Mouse (Mus musculus) spleen, postnatal 36 days (tissue): ENCODE measurements around the gene Exoc2.
A peak's percentile ranks its signal among the peaks of the same experiment; 100 is the strongest.

Experiments
- DNase-seq, 2 experiments: peaks; one replicate each; pipeline ENCODE4 v3.0.0; 2022; ENCODE audit warnings: low spot score in 2 of 2, mixed read lengths in 1 of 2

Gene Exoc2

GRCm38 (mm10) chr13:30892315-30892714 is 81.6 kb downstream of the Exoc2 start:
- DNase-seq = no peak

- no peak for DNase-seq
Measured at GRCm38 (mm10) chr13:30891223-30891622, 82.7 kb downstream of the Exoc2 start.

- DNase-seq = peak; percentile 59 to 67
Measured at GRCm38 (mm10) chr13:30888480-30888879, 85.4 kb downstream of the Exoc2 start.

GRCm38 (mm10) chr13:30880310-30880709 is 93.6 kb downstream of the Exoc2 start:
- DNase-seq = no peak

- no peak for DNase-seq
Measured at GRCm38 (mm10) chr13:30879871-30880270, 94.0 kb downstream of the Exoc2 start.

- DNase-seq = no peak
Measured at GRCm38 (mm10) chr13:30875825-30876224, 98.1 kb downstream of the Exoc2 start.

- DNase-seq = no peak
Measured at GRCm38 (mm10) chr13:30873472-30873871, 100.4 kb downstream of the Exoc2 start.

- no peak for DNase-seq
Measured at GRCm38 (mm10) chr13:30865486-30865885, 108.4 kb downstream of the Exoc2 start.

- no peak for DNase-seq
Measured at GRCm38 (mm10) chr13:30864042-30864441, 109.9 kb downstream of the Exoc2 start.

- DNase-seq = no peak
Measured at GRCm38 (mm10) chr13:30858421-30858820, 115.5 kb downstream of the Exoc2 start.

- no peak for DNase-seq
Measured at GRCm38 (mm10) chr13:30850736-30851135, 123.2 kb downstream of the Exoc2 start.

GRCm38 (mm10) chr13:30848001-30848400 is 125.9 kb downstream of the Exoc2 start:
- DNase-seq = no peak

GRCm38 (mm10) chr13:30846506-30846905 is 127.4 kb downstream of the Exoc2 start:
- DNase-seq = no peak

GRCm38 (mm10) chr13:30843049-30843448 is 130.8 kb downstream of the Exoc2 start:
- DNase-seq = peak; percentile 37 to 42

- DNase-seq = no peak
Measured at GRCm38 (mm10) chr13:30841843-30842242, 132.1 kb downstream of the Exoc2 start.

- DNase-seq = no peak
Measured at GRCm38 (mm10) chr13:30841306-30841705, 132.6 kb downstream of the Exoc2 start.

- DNase-seq = no peak
Measured at GRCm38 (mm10) chr13:30840700-30841099, 133.2 kb downstream of the Exoc2 start.

GRCm38 (mm10) chr13:30836342-30836741 is 137.6 kb downstream of the Exoc2 start:
- DNase-seq = no peak

- DNase-seq = no peak
Measured at GRCm38 (mm10) chr13:30834859-30835258, 139.0 kb downstream of the Exoc2 start.

- DNase-seq = peak; percentile 43 to 44
Measured at GRCm38 (mm10) chr13:30834349-30834748, 139.5 kb downstream of the Exoc2 start.

GRCm38 (mm10) chr13:30833476-30834149 is 140.3 kb downstream of the Exoc2 start:
- peak in 1 of 2 experiments; percentile 31 for DNase-seq

GRCm38 (mm10) chr13:30831369-30831768 is 142.5 kb downstream of the Exoc2 start:
- no peak for DNase-seq

- no peak for DNase-seq
Measured at GRCm38 (mm10) chr13:30826511-30826910, 147.4 kb downstream of the Exoc2 start.

- no peak for DNase-seq
Measured at GRCm38 (mm10) chr13:30824903-30825302, 149.0 kb downstream of the Exoc2 start.
